28 mouse cellular contexts compared by ENCODE assay signal in the genomic region with DNA sequence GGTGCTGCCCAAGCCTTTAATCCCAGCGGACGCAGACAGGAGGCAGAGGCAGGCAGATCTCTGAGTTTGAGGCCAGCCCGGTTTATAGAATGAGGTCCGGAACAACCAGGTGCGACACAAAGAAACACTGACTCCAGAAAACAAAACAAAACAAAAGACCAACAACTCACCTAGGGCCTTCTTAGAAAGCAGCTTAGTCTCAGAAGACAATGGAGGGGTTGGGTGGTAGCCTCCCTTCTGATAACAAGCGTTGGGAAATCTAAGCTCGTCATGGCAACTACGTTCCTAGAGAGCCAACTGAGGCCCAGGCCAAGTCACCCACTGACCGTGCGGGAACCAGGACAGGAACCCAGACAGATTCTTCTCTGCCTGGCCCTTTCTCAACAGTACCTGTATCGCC.
"Had no signal": no experiment of that assay in that cellular context is flagged by ENCODE, and none has a peak within 500 bp of the region (broad histone marks: within the 10 kb centered on the region; RNA-seq: fewer than 3 reads in every experiment).

No protein-coding gene starts in this region.

- H3K4me1 ChIP-seq: hindbrain, embryonic 10.5 days; hindbrain, embryonic 12.5 days; intestine, embryonic 15.5 days; limb, embryonic 10.5 days; limb, embryonic 12.5 days had no signal

- ATAC-seq: hindbrain, embryonic 16.5 days; inflammation-experienced regulatory T-cells, adult 6 months; intestine, embryonic 15.5 days; intestine, postnatal 0 days had no signal

- H3K27ac ChIP-seq: gastrocnemius, adult 2 months; heart, adult 2 months; heart, embryonic 13.5 days; heart, embryonic 15.5 days; hindbrain, embryonic 10.5 days; hindbrain, embryonic 12.5 days; hindbrain, embryonic 14.5 days; intestine, embryonic 15.5 days; layer of hippocampus, adult 2 months; left cerebral cortex, adult 2 months; limb, embryonic 10.5 days; limb, embryonic 12.5 days; liver, embryonic 13.5 days had no signal

- H3K36me3 ChIP-seq: heart, embryonic 13.5 days; heart, embryonic 15.5 days; hindbrain, embryonic 10.5 days; hindbrain, embryonic 12.5 days; intestine, embryonic 15.5 days; limb, embryonic 10.5 days; limb, embryonic 12.5 days; liver, embryonic 13.5 days had no signal

- H3K4me3 ChIP-seq: gastrocnemius, adult 2 months; heart, adult 2 months; heart, embryonic 13.5 days; heart, embryonic 15.5 days; hindbrain, embryonic 10.5 days; hindbrain, embryonic 12.5 days; intestine, embryonic 15.5 days; layer of hippocampus, adult 2 months; left cerebral cortex, adult 2 months; limb, embryonic 10.5 days; limb, embryonic 12.5 days; liver, embryonic 13.5 days had no signal

- H3K9ac ChIP-seq: heart, embryonic 13.5 days; heart, embryonic 15.5 days; hindbrain, embryonic 12.5 days; hindbrain, embryonic 14.5 days; intestine, embryonic 15.5 days; limb, embryonic 12.5 days; liver, embryonic 13.5 days had no signal

- DNase-seq: gastrocnemius, adult 2 months; gastrocnemius, postnatal 10 days; gastrocnemius, postnatal 25 days; heart, adult 11 months; heart, adult 2 months; heart, postnatal 4 days; kidney, adult 18-20 months; kidney, adult 8-10 months; kidney, postnatal 10 days; kidney, postnatal 25 days; kidney, postnatal 4 days; liver; liver, embryonic 13.5 days had no signal

- H3K9me3 ChIP-seq: heart, embryonic 13.5 days; heart, embryonic 15.5 days; hindbrain, embryonic 10.5 days; hindbrain, embryonic 12.5 days; intestine, embryonic 15.5 days; limb, embryonic 10.5 days; limb, embryonic 12.5 days; liver, embryonic 13.5 days had no signal

- H3K4me2 ChIP-seq: heart, embryonic 11.5 days; heart, embryonic 13.5 days; heart, embryonic 15.5 days; hindbrain, embryonic 12.5 days; hindbrain, embryonic 14.5 days; intestine, embryonic 15.5 days; limb, embryonic 12.5 days; liver, embryonic 11.5 days; liver, embryonic 13.5 days had no signal

- H3K27me3 ChIP-seq: heart, embryonic 13.5 days; heart, embryonic 15.5 days; hindbrain, embryonic 12.5 days; intestine, embryonic 15.5 days; limb, embryonic 12.5 days; liver, embryonic 13.5 days had no signal
